Mouse (Mus musculus): ENCODE results near the gene Duxbl1.
"Not testable (repeated sequence)": the region's sequence is repeated elsewhere in the genome, so short reads cannot be mapped to it uniquely, and the experiment has no call there.

GRCm38 (mm10) chr14:26021555-26021954, 43.2 kb downstream of the Duxbl1 start:
- not testable (repeated sequence) for TF ChIP-seq CTCF, POLR2A (IDR thresholded peaks at IDR 0.05; ENCODE audit: extremely low read depth, insufficient read depth, low read length)
